In the genomic region with DNA sequence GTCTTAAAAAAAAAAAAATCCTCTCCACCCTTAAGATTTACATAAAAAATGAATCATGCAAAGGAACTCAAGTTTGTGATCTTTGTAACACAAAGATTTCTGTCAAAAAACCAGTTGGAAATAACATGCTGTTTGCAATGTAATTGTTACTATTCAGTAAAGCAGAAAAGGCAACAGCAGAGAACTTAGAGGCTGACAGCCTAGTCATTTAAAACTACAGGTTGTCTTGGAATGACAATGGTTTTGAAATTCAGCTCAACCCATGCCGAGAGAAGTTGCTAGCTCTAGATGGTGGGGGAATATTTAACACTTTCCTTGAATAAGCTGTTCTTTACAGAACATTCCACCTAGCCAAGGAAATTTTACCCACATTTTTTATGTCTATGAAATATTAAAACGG, we compare ENCODE assay signal across 24 mouse cellular contexts.
"Had no signal": no experiment of that assay in that cellular context is flagged by ENCODE, and none has a peak within 500 bp of the region (broad histone marks: within the 10 kb centered on the region; RNA-seq: fewer than 3 reads in every experiment).

No protein-coding gene starts in this region.

- H3K36me3 ChIP-seq: limb, embryonic 10.5 days; limb, embryonic 13.5 days; liver, embryonic 12.5 days; liver, embryonic 15.5 days; lung, embryonic 15.5 days; midbrain, embryonic 10.5 days; midbrain, embryonic 13.5 days; neural tube, embryonic 13.5 days had no signal

- DNase-seq: kidney, postnatal 25 days; layer of hippocampus, adult 9-11 months; liver; lung, adult 18-20 months; lung, postnatal 10 days; lung, postnatal 36 days; retina, postnatal 1 day; right cerebral cortex, postnatal 25 days; thymus, adult 2 months; thymus, postnatal 14 days; thymus, postnatal 4 days had no signal

- H3K9me3 ChIP-seq: limb, embryonic 10.5 days; limb, embryonic 13.5 days; liver, embryonic 12.5 days; liver, embryonic 15.5 days; lung, embryonic 15.5 days; megakaryocyte, embryonic 14.5 days; midbrain, embryonic 10.5 days; midbrain, embryonic 13.5 days; neural tube, embryonic 13.5 days had no signal

- ATAC-seq: liver, embryonic 12.5 days; midbrain, embryonic 13.5 days; midbrain, embryonic 16.5 days had no signal

- H3K4me1 ChIP-seq: limb, embryonic 10.5 days; limb, embryonic 13.5 days; liver, embryonic 12.5 days; liver, embryonic 15.5 days; lung, embryonic 15.5 days; megakaryocyte, embryonic 14.5 days; midbrain, embryonic 10.5 days; midbrain, embryonic 13.5 days; neural tube, embryonic 13.5 days had no signal

- H3K9ac ChIP-seq: limb, embryonic 13.5 days; liver, embryonic 12.5 days; liver, embryonic 15.5 days; lung, embryonic 15.5 days; midbrain, embryonic 13.5 days; neural tube, embryonic 13.5 days had no signal

- H3K4me2 ChIP-seq: limb, embryonic 13.5 days; liver, embryonic 12.5 days; liver, embryonic 15.5 days; lung, embryonic 15.5 days; midbrain, embryonic 13.5 days; neural tube, embryonic 13.5 days had no signal

- H3K4me3 ChIP-seq: layer of hippocampus, adult 2 months; limb, embryonic 10.5 days; limb, embryonic 13.5 days; liver, embryonic 12.5 days; liver, embryonic 15.5 days; lung, embryonic 15.5 days; megakaryocyte, embryonic 14.5 days; midbrain, embryonic 10.5 days; midbrain, embryonic 13.5 days; myocyte; neural tube, embryonic 13.5 days had no signal

- H3K27me3 ChIP-seq: limb, embryonic 13.5 days; liver, embryonic 12.5 days; liver, embryonic 15.5 days; lung, embryonic 15.5 days; megakaryocyte, embryonic 14.5 days; midbrain, embryonic 13.5 days; neural tube, embryonic 13.5 days had no signal

- H3K27ac ChIP-seq: kidney, postnatal 0 days; layer of hippocampus, adult 2 months; limb, embryonic 10.5 days; limb, embryonic 13.5 days; liver, embryonic 12.5 days; liver, embryonic 15.5 days; lung, embryonic 15.5 days; midbrain, embryonic 10.5 days; midbrain, embryonic 13.5 days; neural tube, embryonic 13.5 days had no signal
